Mouse (Mus musculus) layer of hippocampus, postnatal 14 days (tissue): Measurements from ENCODE around the gene Sh3gl3. TPM values are rescaled to one million over a fixed set of nuclear protein-coding genes. Genes with fewer than 3 reads are reported as not detected.

Experiments
- DNase-seq, 2 experiments: peaks; one replicate each; pipeline ENCODE4 v3.0.0; 2021 to 2022; ENCODE audit warnings: low spot score in 2 of 2, mixed read lengths in 1 of 2
- total RNA-seq, 2 experiments: library from RNA; stranded (reverse); gene quantifications; 2 replicates each; pipeline ENCODE4 v1.2.3; 2021

Gene Sh3gl3
- total RNA-seq, 2 experiments from 2014 or later: 61.8 to 68.6 TPM

DNA sequence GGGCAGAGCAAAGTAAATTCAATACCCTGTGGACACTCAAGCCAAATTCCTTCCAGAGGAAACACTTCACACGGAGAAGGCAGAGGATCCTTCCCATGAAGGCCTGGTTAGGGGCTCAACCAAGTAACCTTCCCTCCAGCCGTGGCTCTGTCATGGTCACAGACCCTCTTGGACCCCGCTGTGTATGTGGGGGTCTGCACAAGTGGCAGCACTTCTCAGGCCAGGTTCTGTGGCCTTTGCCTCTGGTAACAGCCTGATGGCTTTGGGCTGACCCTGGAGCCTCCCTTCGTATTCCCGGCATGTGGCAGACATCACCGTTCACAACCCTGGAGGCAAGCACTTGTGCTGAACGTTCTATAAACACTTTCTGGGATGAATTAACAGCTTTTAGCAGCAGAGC is 176.2 kb downstream of the Sh3gl3 start:
- DNase-seq: no peak

- no peak for DNase-seq
These were observed 176.8 kb downstream of the Sh3gl3 start for GRCm38 (mm10) chr7:82350421-82350820.

Other genes starting within 250 kb of the Sh3gl3 start
- gene Hdgfl3, start 239.4 kb upstream of the Sh3gl3 start, total RNA-seq: 10 to 100 TPM; 54.9 to 58.9 TPM
- not detected for gene Bnc1, start 181.5 kb upstream of the Sh3gl3 start, total RNA-seq
- gene Adamtsl3, start 161.9 kb downstream of the Sh3gl3 start, total RNA-seq: 1 to 10 TPM; 1.4 to 3.2 TPM